Mouse (Mus musculus) liver, postnatal 0 days (tissue): ENCODE measurements at regions not wholly inside any gene's neighbourhood (a gene's known extent, or its start where the extent isn't known, plus 50 kb on each side); places are given as distances from the start of the nearest gene placed in this dataset.

Experiments
- CTCF ChIP-seq: sonication (generic); IDR thresholded peaks from 2 replicates; pipeline ENCODE4 v1.5.1; 2016; ENCODE audit warnings: antibody characterized with exemption, low read depth
- EP300 ChIP-seq: IDR thresholded peaks from 2 replicates; pipeline ENCODE4 v1.6.1; 2016; ENCODE audit warnings: antibody characterized with exemption, low read depth, mild to moderate bottlenecking

GRCm38 (mm10) chr1:179881222-179881621 is 77.7 kb upstream of the Ahctf1 start:
- TF ChIP-seq CTCF (no peak), EP300 (no peak)
